Mouse (Mus musculus) megakaryocyte, embryonic 14.5 days (primary cell): ENCODE measurements around the gene Car5a. TPM values are rescaled to one million over a fixed set of nuclear protein-coding genes. Genes with fewer than 3 reads are reported as not detected.

Experiments used
- H3K27me3 ChIP-seq: replicated peaks from 2 replicates; pipeline ENCODE3; 2012; ENCODE audit warnings: inconsistent platforms
- H3K36me3 ChIP-seq: replicated peaks from 2 replicates; pipeline ENCODE3; 2012; ENCODE audit warnings: low read length, inconsistent platforms, mixed read lengths
- H3K4me1 ChIP-seq: 2 replicates; pipeline ENCODE4 v1.6.1; 2012; ENCODE audit warnings: inconsistent platforms
- H3K4me3 ChIP-seq: replicated peaks from 2 replicates; pipeline ENCODE3; 2012; ENCODE audit warnings: moderate library complexity, mild to moderate bottlenecking, inconsistent platforms
- H3K9me3 ChIP-seq: 2 replicates; pipeline ENCODE4 v1.6.1; 2012; ENCODE audit warnings: inconsistent platforms
- FLI1 ChIP-seq: IDR thresholded peaks from 2 replicates; pipeline ENCODE4 v1.6.1; 2012; ENCODE audit warnings: low read length, inconsistent platforms, mixed read lengths
- GATA1 ChIP-seq: IDR thresholded peaks from 3 replicates; pipeline ENCODE4 v1.6.1; 2012; ENCODE audit warnings: mixed read lengths, low read length, inconsistent platforms, borderline replicate concordance
- polyA plus RNA-seq: library from polyadenylated mRNA; stranded (reverse); fragments of >175 nt; gene quantifications from 2 replicates; pipeline ENCODE4 v1.2.3, GENCODE M21; 2012; ENCODE audit warnings: low replicate concordance; ENCODE audit not compliant: insufficient read depth

Car5a gene
- polyA plus RNA-seq, 1 experiment, result 2.1 TPM

GRCm38 (mm10) chr8:121874031-121874430 lies 70.7 kb downstream of the Car5a start:
- H3K27me3 ChIP-seq, result peaks cover 10% of the 10 kb centered on the region
- peaks cover 4% of the 10 kb centered on the region for H3K36me3 ChIP-seq

GRCm38 (mm10) chr8:121871833-121872440 lies 72.8 kb downstream of the Car5a start:
- peaks cover 65% of the 10 kb centered on the region for H3K4me1 ChIP-seq
- H3K27me3 ChIP-seq, result peaks cover 10% of the 10 kb centered on the region

More at GRCm38 (mm10) chr8:121874031-121874430, 70.7 kb downstream of the Car5a start:
- Histone ChIP-seq H3K4me1 (peaks cover 67% of the 10 kb centered on the region), H3K4me3 (no peak overlapping the region), H3K9me3 (no peaks in the 10 kb centered on the region)
- TF ChIP-seq GATA1 (no peak), FLI1 (no peak)

GRCm38 (mm10) chr8:121870190-121870589 lies 74.5 kb downstream of the Car5a start:
- TF ChIP-seq GATA1 (no peak), FLI1 (no peak)
- H3K9me3 ChIP-seq, result no peaks in the 10 kb centered on the region
- H3K27me3 ChIP-seq, result peaks cover 14% of the 10 kb centered on the region
- H3K36me3 ChIP-seq, result no peaks in the 10 kb centered on the region
- H3K4me3 ChIP-seq, result no peak overlapping the region
- peaks cover 63% of the 10 kb centered on the region for H3K4me1 ChIP-seq

More at GRCm38 (mm10) chr8:121871833-121872440, 72.8 kb downstream of the Car5a start:
- no peaks in the 10 kb centered on the region for H3K9me3 ChIP-seq
- H3K4me3 ChIP-seq, result no peak overlapping the region
- H3K36me3 ChIP-seq, result no peaks in the 10 kb centered on the region
- TF ChIP-seq GATA1 (no peak), FLI1 (no peak)

GRCm38 (mm10) chr8:121868896-121869295 lies 75.8 kb downstream of the Car5a start:
- Histone ChIP-seq H3K9me3 (no peaks in the 10 kb centered on the region), H3K4me3 (no peak overlapping the region), H3K4me1 (peaks cover 50% of the 10 kb centered on the region), H3K27me3 (peaks cover 17% of the 10 kb centered on the region), H3K36me3 (no peaks in the 10 kb centered on the region)
- TF ChIP-seq FLI1 (no peak), GATA1 (no peak)

DNA sequence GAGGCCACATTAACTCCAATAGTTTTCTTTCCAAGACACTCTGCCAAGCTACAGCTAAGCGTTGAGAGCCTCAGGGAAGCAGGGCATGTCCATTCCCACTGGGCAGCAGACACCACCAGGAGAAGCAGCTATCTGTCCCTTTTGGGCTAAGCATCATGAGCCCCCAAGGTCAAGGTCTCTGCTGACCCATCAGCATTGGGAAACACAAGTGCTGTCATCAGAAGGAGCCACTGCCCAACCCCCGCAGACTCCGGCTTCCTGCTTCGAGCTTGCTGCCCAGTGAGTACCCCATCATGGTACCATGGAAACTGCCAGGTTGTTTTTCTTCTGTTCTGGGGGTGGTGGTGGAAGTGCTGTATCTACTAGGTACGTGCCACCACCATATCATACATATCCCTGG lies 76.5 kb downstream of the Car5a start:
- Histone ChIP-seq H3K36me3 (no peaks in the 10 kb centered on the region), H3K9me3 (no peaks in the 10 kb centered on the region)

More for the DNA sequence above, 76.5 kb downstream of the Car5a start:
- TF ChIP-seq FLI1, result no peak
- Histone ChIP-seq H3K4me3 (no peak overlapping the region), H3K27me3 (peaks cover 17% of the 10 kb centered on the region), H3K4me1 (peaks cover 48% of the 10 kb centered on the region)

Other genes with a start within 250 kb of the Car5a start
- gene Jph3, start 215.3 kb downstream of the Car5a start, polyA plus RNA-seq, result not detected in 2 replicates
- gene Klhdc4, start 115.3 kb downstream of the Car5a start, polyA plus RNA-seq, result 4.1 and 37.8 TPM in 2 replicates
- gene Slc7a5, start 37.2 kb downstream of the Car5a start, polyA plus RNA-seq, result 77.3 and 236 TPM in 2 replicates
- gene Banp, start 4.8 kb upstream of the Car5a start, polyA plus RNA-seq, result 47.5 and 119 TPM in 2 replicates